Mouse (Mus musculus): ENCODE measurements around the gene Mansc1.
A peak's percentile ranks its signal among the peaks of the same experiment; 100 is the strongest.
"Not testable (repeated sequence)": the region's sequence is repeated elsewhere in the genome, so short reads cannot be mapped to it uniquely, and the experiment has no call there.

Gene Mansc1

GRCm38 (mm10) chr6:134631947-134632687 lies at the start of gene Mansc1:
Gene Mansc1 (minus strand): TSS chr6:134632488.
- DNase-seq (ENCODE audit: low read depth): peak; percentile 64

- not testable (repeated sequence) for DNase-seq (ENCODE audit: low read depth)
Observed at GRCm38 (mm10) chr6:134679330-134679729, 47.0 kb upstream of the Mansc1 start.

GRCm38 (mm10) chr6:134678037-134678436 lies 45.7 kb upstream of the Mansc1 start:
- DNase-seq (ENCODE audit: low read depth): no peak

- no peak for DNase-seq (ENCODE audit: low read depth)
Observed at GRCm38 (mm10) chr6:134677504-134677903, 45.2 kb upstream of the Mansc1 start.

GRCm38 (mm10) chr6:134673712-134674111 lies 41.4 kb upstream of the Mansc1 start:
- DNase-seq (ENCODE audit: low read depth): not testable (repeated sequence)

- no peak for DNase-seq (ENCODE audit: low read depth)
Observed at GRCm38 (mm10) chr6:134670881-134671411, 38.7 kb upstream of the Mansc1 start.

GRCm38 (mm10) chr6:134669179-134669865 lies 37.0 kb upstream of the Mansc1 start:
- no peak for DNase-seq (ENCODE audit: low read depth)

- DNase-seq (ENCODE audit: low read depth): no peak
Observed at GRCm38 (mm10) chr6:134668519-134668918, 36.2 kb upstream of the Mansc1 start.

- no peak for DNase-seq (ENCODE audit: low read depth)
Observed at GRCm38 (mm10) chr6:134665817-134666216, 33.5 kb upstream of the Mansc1 start.

- DNase-seq (ENCODE audit: low read depth): no peak
Observed at GRCm38 (mm10) chr6:134664573-134664972, 32.3 kb upstream of the Mansc1 start.

- DNase-seq (ENCODE audit: low read depth): no peak
Observed at GRCm38 (mm10) chr6:134660714-134661406, 28.6 kb upstream of the Mansc1 start.

- peak; percentile 78 for DNase-seq (ENCODE audit: low read depth)
Observed at GRCm38 (mm10) chr6:134659108-134659958, 27.0 kb upstream of the Mansc1 start.

GRCm38 (mm10) chr6:134656527-134656926 lies 24.2 kb upstream of the Mansc1 start:
- DNase-seq (ENCODE audit: low read depth): no peak

GRCm38 (mm10) chr6:134648356-134648755 lies 16.1 kb upstream of the Mansc1 start:
- no peak for DNase-seq (ENCODE audit: low read depth)

- no peak for DNase-seq (ENCODE audit: low read depth)
Observed at GRCm38 (mm10) chr6:134647621-134648020, 15.3 kb upstream of the Mansc1 start.

- no peak for DNase-seq (ENCODE audit: low read depth)
Observed at GRCm38 (mm10) chr6:134646835-134647234, 14.5 kb upstream of the Mansc1 start.

- peak; percentile 43 for DNase-seq (ENCODE audit: low read depth)
Observed at GRCm38 (mm10) chr6:134643296-134643695, 11.0 kb upstream of the Mansc1 start.

GRCm38 (mm10) chr6:134641738-134642446 lies 9.6 kb upstream of the Mansc1 start:
- no peak for DNase-seq (ENCODE audit: low read depth)

- peak; percentile 95 for DNase-seq (ENCODE audit: low read depth)
Observed at GRCm38 (mm10) chr6:134640485-134641475, 8.5 kb upstream of the Mansc1 start.

- no peak for DNase-seq (ENCODE audit: low read depth)
Observed at GRCm38 (mm10) chr6:134639900-134640299, 7.6 kb upstream of the Mansc1 start.
